Mouse (Mus musculus) mature B cell (primary cell): ENCODE results near the gene Snrpd2.

ENCODE experiments used
- in situ Hi-C: fragments of 300-500 bp; cut with MboI; formaldehyde crosslinking; loops from 2 replicates; pipeline ENCODE4 v1.14.3; 2019

Snrpd2 gene

DNA sequence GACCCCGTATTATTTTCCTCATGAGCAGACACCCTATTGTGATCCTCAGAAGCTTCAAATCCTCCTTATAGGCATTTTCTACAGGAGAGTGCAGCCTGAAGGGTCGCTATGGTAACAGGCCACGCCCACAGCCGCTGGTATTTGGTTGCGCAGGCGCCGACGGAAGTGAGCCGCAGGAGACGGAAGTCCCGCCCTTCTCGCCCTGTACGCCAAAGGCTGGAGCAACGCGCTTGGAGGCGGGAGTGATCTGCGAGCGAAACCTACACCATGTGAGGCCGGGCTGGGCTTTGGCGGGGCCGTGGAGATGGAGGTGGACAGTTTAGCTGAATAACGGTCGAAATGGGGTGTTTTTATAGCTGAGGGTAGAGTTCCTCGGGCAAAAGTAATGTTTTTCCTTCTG lies at the start of gene Snrpd2:
Snrpd2 (plus strand) TSS at position 97 of the 400 bp plus-strand sequence.
- in situ Hi-C loops, result no loop called here

- in situ Hi-C loops, result no loop called here
Measured at GRCm38 (mm10) chr7:19100290-19100689, 49.2 kb upstream of the Snrpd2 start.

- in situ Hi-C loops, result no loop called here
Measured at GRCm38 (mm10) chr7:19103741-19104140, 45.8 kb upstream of the Snrpd2 start.

GRCm38 (mm10) chr7:19104486-19104885 lies 45.0 kb upstream of the Snrpd2 start:
- in situ Hi-C loops, result no loop called here

GRCm38 (mm10) chr7:19107436-19107835 lies 42.1 kb upstream of the Snrpd2 start:
- in situ Hi-C loops, result no loop called here

GRCm38 (mm10) chr7:19109565-19109964 lies 40.0 kb upstream of the Snrpd2 start:
- in situ Hi-C loops, result no loop called here

DNA sequence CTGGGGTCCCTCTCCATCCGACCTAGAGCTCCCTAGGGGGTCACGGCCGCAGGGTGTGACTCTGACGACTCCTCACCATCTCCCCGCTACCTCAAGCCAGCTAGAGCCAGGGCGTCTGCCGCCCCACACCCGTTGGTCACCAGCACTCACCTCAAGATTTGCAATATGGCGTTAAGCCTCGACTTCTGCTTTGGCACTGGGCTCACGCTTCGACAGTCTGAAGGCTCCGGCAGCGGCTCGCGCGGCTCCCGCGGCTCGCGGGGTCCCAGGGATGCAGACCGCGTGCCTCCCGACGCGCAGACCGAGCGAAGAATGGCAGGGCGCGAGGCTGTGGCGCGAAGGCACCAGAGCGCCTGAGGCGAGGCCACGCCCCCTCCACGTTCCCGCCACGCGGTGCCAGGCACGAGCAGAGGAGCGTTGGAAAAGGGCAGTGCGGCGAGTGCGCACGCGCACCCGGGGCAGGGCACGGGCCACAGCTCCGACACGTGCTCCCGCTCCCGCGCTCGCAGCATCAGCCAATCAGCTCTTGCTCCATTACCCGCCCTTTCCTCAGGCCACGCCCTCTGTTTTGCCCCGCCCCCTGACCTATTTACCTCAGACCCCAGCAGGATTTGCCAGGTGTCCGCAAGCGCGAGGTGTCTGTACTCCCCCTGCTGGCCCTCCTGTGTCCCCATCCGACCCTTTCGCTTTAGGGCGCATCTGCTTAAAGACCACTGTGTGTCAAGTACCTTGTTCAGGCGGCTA lies 31.3 kb upstream of the Snrpd2 start, which contains the start of gene Gm4969:
Gm4969 (minus strand) TSS at position 341 of the 744 bp plus-strand sequence.
- in situ Hi-C loops, result no loop called here

GRCm38 (mm10) chr7:19119083-19119482 lies 30.4 kb upstream of the Snrpd2 start:
- in situ Hi-C loops, result no loop called here

GRCm38 (mm10) chr7:19119631-19120429 lies 29.7 kb upstream of the Snrpd2 start, which contains the start of gene Fbxo46:
Gene Fbxo46 (plus strand): TSS chr7:19119859.
- in situ Hi-C loops, result no loop called here

DNA sequence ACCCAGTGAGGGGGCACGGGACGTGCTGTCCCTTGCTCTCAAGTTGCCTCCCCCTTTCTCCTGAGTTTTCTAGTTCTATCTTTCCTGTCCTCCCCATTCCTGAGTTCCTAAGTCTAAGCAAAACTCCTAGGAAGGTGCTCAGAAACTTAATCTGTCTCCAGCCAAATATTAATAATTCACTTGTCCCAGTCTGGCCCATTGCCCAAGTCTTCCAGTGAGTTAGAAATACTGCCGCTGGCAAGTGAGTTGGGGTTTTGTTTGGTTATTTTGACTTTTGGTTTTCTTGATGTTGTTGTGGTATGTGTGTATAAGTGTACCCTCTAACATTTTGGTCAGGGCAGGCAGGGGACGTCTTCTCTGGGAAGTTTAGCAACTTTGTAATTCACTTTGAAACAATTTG lies 27.8 kb upstream of the Snrpd2 start:
- in situ Hi-C loops, result no loop called here

- in situ Hi-C loops, result no loop called here
Measured at GRCm38 (mm10) chr7:19124713-19125112, 24.8 kb upstream of the Snrpd2 start.

- in situ Hi-C loops, result no loop called here
Measured at GRCm38 (mm10) chr7:19127744-19128143, 21.8 kb upstream of the Snrpd2 start.

GRCm38 (mm10) chr7:19129396-19129795 lies 20.1 kb upstream of the Snrpd2 start:
- in situ Hi-C loops, result no loop called here

DNA sequence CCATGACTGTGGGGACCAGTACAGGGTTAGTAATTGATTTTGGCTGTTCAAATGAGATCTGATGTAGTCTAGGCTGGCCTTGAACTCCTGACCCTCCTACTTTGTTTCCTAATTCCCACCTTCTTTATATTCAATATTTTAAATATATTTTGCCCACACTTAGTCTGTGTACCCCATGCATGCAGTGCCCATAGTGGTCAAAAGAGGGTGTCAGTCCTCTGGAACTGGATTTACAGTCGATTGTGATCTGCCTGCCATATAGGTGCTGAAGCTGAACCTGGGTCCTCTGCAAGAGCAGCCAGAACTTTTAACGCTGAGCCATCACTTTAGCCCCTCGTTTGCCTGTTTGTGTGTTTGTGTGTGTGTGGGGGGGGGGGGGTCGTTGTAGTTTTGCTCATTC lies 18.9 kb upstream of the Snrpd2 start:
- in situ Hi-C loops, result no loop called here

- in situ Hi-C loops, result no loop called here
Measured at GRCm38 (mm10) chr7:19131324-19131848, 18.1 kb upstream of the Snrpd2 start.

DNA sequence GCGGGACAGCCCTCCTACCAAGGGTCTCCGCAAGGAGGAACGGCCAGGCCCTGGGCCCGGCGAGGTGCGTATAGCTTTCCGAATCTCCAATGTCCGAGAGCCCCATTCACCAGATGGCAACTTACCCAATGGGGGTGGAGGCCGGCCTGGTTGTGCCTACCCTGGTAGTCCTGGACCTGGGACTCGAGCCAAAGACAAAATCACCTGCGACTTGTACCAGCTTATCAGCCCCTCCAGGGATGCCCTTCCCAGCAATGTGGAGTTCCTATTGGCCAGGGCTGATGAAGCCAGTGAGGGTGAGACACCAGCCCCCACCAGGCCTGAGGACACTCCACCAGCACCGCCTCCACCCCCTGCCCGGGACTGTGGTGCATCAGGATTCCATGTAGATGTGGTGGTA lies 13.4 kb upstream of the Snrpd2 start:
- in situ Hi-C loops, result no loop called here

- in situ Hi-C loops, result no loop called here
Measured at GRCm38 (mm10) chr7:19136673-19137334, 12.7 kb upstream of the Snrpd2 start.

- in situ Hi-C loops, result no loop called here
Measured at GRCm38 (mm10) chr7:19137380-19137779, 12.1 kb upstream of the Snrpd2 start.

DNA sequence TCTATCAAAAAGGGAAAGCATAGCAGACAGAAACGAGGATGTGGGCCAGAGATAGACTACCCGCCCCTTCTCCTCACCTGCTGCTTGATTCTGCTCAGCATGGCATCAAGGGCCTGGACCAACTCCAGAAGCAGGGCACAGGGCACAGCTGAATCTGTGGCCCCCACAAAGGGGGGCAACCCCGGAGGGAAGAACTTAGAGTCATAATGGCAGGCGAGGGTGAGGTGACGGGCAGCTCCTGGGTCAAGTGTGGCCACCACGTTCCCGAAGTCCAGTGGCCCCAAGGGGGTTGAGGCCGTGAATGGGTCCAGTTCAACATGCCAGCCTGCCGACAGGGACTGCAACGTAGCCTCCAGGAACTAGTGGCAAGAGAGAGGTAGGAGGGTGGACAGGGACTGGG lies 2.7 kb upstream of the Snrpd2 start:
- in situ Hi-C loops, result no loop called here

GRCm38 (mm10) chr7:19147497-19148045 lies 2.0 kb upstream of the Snrpd2 start:
- in situ Hi-C loops, result no loop called here

DNA sequence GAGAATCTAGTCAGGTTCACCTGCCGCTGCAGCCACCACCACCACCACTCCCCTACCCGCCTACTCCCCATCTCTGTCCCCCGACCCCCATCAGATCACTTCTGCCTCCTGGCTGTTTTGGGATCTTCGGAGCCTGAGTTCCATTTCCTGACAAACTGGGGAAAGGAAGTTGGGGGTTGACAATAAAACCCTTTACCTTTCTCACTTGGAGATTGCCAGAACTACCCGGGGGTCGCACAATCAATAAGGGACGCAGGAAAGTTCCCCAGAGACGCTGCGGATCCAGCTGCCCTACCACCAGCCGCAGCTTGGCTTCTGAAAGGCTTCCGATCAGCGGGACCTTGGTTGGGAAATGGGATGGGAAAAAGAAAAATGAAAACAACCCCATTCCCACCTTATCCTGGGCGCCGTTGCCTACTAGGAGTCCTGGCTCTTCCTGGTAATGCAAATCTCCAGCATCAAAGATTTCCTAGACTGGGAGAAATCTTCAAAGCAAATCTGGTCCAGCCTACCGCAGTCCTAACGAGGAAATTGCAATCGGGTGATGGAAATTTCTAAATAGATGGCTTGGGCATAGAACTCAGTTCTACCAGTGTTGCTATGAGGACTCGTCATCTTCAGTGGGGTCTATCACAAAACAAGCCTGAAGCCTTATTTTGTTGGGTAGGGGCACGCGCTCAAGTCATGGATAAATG lies 1.2 kb upstream of the Snrpd2 start:
- in situ Hi-C loops, result no loop called here
